8 mouse cellular contexts compared by ENCODE assay signal in genomic region chr7:128208187-128208586, GRCm38 (mm10). TPM values are rescaled to one million over a fixed set of nuclear protein-coding genes. Genes with fewer than 3 reads are reported as not detected.
DNase-seq lines count a peak whose midpoint lies in the region; ATAC-seq lines count a peak whose summit lies in the region.
"Had no signal": no experiment of that assay in that cellular context is flagged by ENCODE, and none has a peak within 500 bp of the region (broad histone marks: within the 10 kb centered on the region; RNA-seq: fewer than 3 reads in every experiment).

No protein-coding gene starts in this region.

- no peak overlapping the region for H3K4me2 ChIP-seq in intestine, embryonic 16.5 days (ENCODE audit: low read depth, low read length)
- H3K4me2 ChIP-seq in lung, embryonic 16.5 days (ENCODE audit: low read depth, low read length), result no peak overlapping the region
- H3K4me2 ChIP-seq: limb, embryonic 15.5 days had no signal

- H3K36me3 ChIP-seq in intestine, embryonic 16.5 days (ENCODE audit: control insufficient read depth, insufficient read depth, low read length), result no peaks in the 10 kb centered on the region
- H3K36me3 ChIP-seq in lung, embryonic 16.5 days (ENCODE audit: control insufficient read depth, insufficient read depth, low read length), result no peaks in the 10 kb centered on the region
- H3K36me3 ChIP-seq: limb, embryonic 15.5 days had no signal

- H3K4me1 ChIP-seq in intestine, embryonic 16.5 days (ENCODE audit: control insufficient read depth, insufficient read depth, low read length), result no peaks in the 10 kb centered on the region
- H3K4me1 ChIP-seq in lung, embryonic 16.5 days (replicated peaks; ENCODE audit: control insufficient read depth, insufficient read depth, low read length), result no peaks in the 10 kb centered on the region
- H3K4me1 ChIP-seq: limb, embryonic 15.5 days had no signal

- DNase-seq in 3T3-L1 (ENCODE audit: low read depth, low spot score), result peak; percentile 82
- DNase-seq in 416B (ENCODE audit: low read depth), result peak; percentile 77
- DNase-seq in adrenal gland, postnatal 14 days, result peak; percentile 80
- DNase-seq in embryo, embryonic 9.5 days (ENCODE audit: extremely low spot score), result peak; percentile 56
- peak; percentile 66 for DNase-seq in skeletal muscle tissue, adult 2 months (ENCODE audit: low read depth, low spot score)

- H3K9me3 ChIP-seq in intestine, embryonic 16.5 days (ENCODE audit: control insufficient read depth, low read length), result no peaks in the 10 kb centered on the region
- H3K9me3 ChIP-seq in lung, embryonic 16.5 days (ENCODE audit: control insufficient read depth, low read length), result no peaks in the 10 kb centered on the region
- H3K9me3 ChIP-seq: limb, embryonic 15.5 days had no signal

- no peak overlapping the region for H3K9ac ChIP-seq in intestine, embryonic 16.5 days (ENCODE audit: low read depth, low read length)
- no peak overlapping the region for H3K9ac ChIP-seq in lung, embryonic 16.5 days (ENCODE audit: low read length)
- H3K9ac ChIP-seq: limb, embryonic 15.5 days had no signal

- no peaks in the 10 kb centered on the region for H3K27me3 ChIP-seq in intestine, embryonic 16.5 days (replicated peaks; ENCODE audit: control insufficient read depth, insufficient read depth, low read length)
- H3K27me3 ChIP-seq in lung, embryonic 16.5 days (ENCODE audit: control insufficient read depth, insufficient read depth, low read depth, low read length), result no peaks in the 10 kb centered on the region

- H3K4me3 ChIP-seq in intestine, embryonic 16.5 days (ENCODE audit: low read length), result no peak overlapping the region
- H3K4me3 ChIP-seq in lung, embryonic 16.5 days (ENCODE audit: low read length), result no peak overlapping the region
- H3K4me3 ChIP-seq: limb, embryonic 15.5 days had no signal

- peak; percentile 46; the same call in 1 of the 2 replicates for ATAC-seq in intestine, embryonic 16.5 days
- peak; percentile 52 for ATAC-seq in lung, embryonic 16.5 days (ENCODE audit: low read depth)

- no peak overlapping the region for H3K27ac ChIP-seq in intestine, embryonic 16.5 days (ENCODE audit: low read length)
- H3K27ac ChIP-seq in lung, embryonic 16.5 days (ENCODE audit: low read length), result no peak overlapping the region
- H3K27ac ChIP-seq: limb, embryonic 15.5 days had no signal

- 3% methylated on average over 4 of the region's 4 CpGs for WGBS in intestine, embryonic 16.5 days
- WGBS in lung, embryonic 16.5 days, result 2% methylated on average over 4 of the region's 4 CpGs

RNA-seq across cellular contexts. Expression of gene Cox6a2, which starts 2.0 kb away (rescaled TPM):
- total RNA-seq in adrenal gland, postnatal 14 days (2021), result not detected in 2 replicates
- 0.77 and 0.95 TPM in 2 replicates for polyA plus RNA-seq in intestine, embryonic 16.5 days (2015; fragmentation: Nextera tagmentation; extraction: Ambion mirVana)
- polyA plus RNA-seq in lung, embryonic 16.5 days (2015; fragmentation: Nextera tagmentation; extraction: Ambion mirVana), result 22.4 and 28.3 TPM in 2 replicates

RNA-seq across cellular contexts. Expression of gene Armc5, which starts 29.0 kb away (rescaled TPM):
- total RNA-seq in adrenal gland, postnatal 14 days (2021), result 16.2 and 18.7 TPM in 2 replicates
- 15.4 and 17.8 TPM in 2 replicates for polyA plus RNA-seq in intestine, embryonic 16.5 days (2015; fragmentation: Nextera tagmentation; extraction: Ambion mirVana)
- polyA plus RNA-seq in lung, embryonic 16.5 days (2015; fragmentation: Nextera tagmentation; extraction: Ambion mirVana), result 20.0 TPM in 2 replicates

RNA-seq across cellular contexts. Expression of gene 9130023H24Rik, which starts 29.6 kb away (rescaled TPM):
- 6.9 and 7.2 TPM in 2 replicates for total RNA-seq in adrenal gland, postnatal 14 days (2021)
- polyA plus RNA-seq in intestine, embryonic 16.5 days (2015; fragmentation: Nextera tagmentation; extraction: Ambion mirVana), result 5.7 and 6.5 TPM in 2 replicates
- 9.4 TPM in 2 replicates for polyA plus RNA-seq in lung, embryonic 16.5 days (2015; fragmentation: Nextera tagmentation; extraction: Ambion mirVana)

RNA-seq across cellular contexts. Expression of gene Tgfb1i1, which starts 38.4 kb away (rescaled TPM):
- 30.0 and 32.3 TPM in 2 replicates for total RNA-seq in adrenal gland, postnatal 14 days (2021)
- 167 and 175 TPM in 2 replicates for polyA plus RNA-seq in intestine, embryonic 16.5 days (2015; fragmentation: Nextera tagmentation; extraction: Ambion mirVana)
- 190 and 203 TPM in 2 replicates for polyA plus RNA-seq in lung, embryonic 16.5 days (2015; fragmentation: Nextera tagmentation; extraction: Ambion mirVana)

RNA-seq across cellular contexts. Expression of gene Itgad, which starts 54.0 kb away (rescaled TPM):
- total RNA-seq in adrenal gland, postnatal 14 days (2021), result 0.45 and 0.93 TPM in 2 replicates
- 0.05 and 0.15 TPM in 2 replicates for polyA plus RNA-seq in intestine, embryonic 16.5 days (2015; fragmentation: Nextera tagmentation; extraction: Ambion mirVana)
- polyA plus RNA-seq in lung, embryonic 16.5 days (2015; fragmentation: Nextera tagmentation; extraction: Ambion mirVana), result 0.04 TPM in 1 of 2 replicates, not detected in the other
- polyA plus RNA-seq: limb, embryonic 15.5 days had no signal

Comparison
In these comparisons a context has a peak if more than half of its experiments do, and no peak if none do; other contexts are left out.
1. RNA of gene Cox6a2, which starts 2.0 kb away (polyA plus RNA-seq): 22.4 to 28.3 TPM in lung, embryonic 16.5 days; 0.77 to 0.95 TPM in intestine, embryonic 16.5 days; every median in the first group is over 10 times any median in the second.
2. Peak in every context shown above with its lines, with median percentiles within 50 percentile points of each other: DNase-seq.